Mouse (Mus musculus): Measurements from ENCODE around the gene Zfp672.

DNA sequence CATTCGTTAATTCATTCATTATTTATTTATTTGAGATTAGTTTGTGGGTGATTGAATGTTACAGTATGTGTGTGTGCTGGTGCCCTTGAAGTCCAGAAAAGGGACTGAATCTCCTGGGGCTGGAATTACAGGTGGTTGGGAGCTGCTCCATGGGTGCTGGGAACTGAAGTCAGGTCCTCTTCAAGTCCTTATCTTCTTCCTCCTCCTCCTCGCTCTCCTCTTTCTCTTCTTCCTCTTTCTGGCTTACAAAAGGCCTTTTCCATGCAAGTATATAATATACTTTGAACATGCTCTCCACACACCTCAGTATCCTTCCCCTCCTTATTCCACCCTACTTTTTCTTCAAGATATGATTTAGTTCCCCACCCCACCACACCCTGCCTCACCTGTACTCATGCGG is 26.9 kb upstream of the Zfp672 start:
- no peak for TF ChIP-seq EP300 (IDR thresholded peaks at IDR 0.05; ENCODE audit: low read depth)
- no peak for TF ChIP-seq CTCF (IDR thresholded peaks at IDR 0.05; ENCODE audit: low read depth)

Measured in liver, embryonic 14.5 days (tissue).